ENCODE assay signal across 7 mouse cellular contexts in genomic region chr5:124351604-124352003, GRCm38 (mm10). TPM values are rescaled to one million over a fixed set of nuclear protein-coding genes. Genes with fewer than 3 reads are reported as not detected.
DNase-seq lines count a peak whose midpoint lies in the region; ATAC-seq and TF ChIP-seq lines count a peak whose summit lies in the region.

No protein-coding gene starts in this region.

- no peaks in the 10 kb centered on the region for H3K9me3 ChIP-seq in lung, postnatal 0 days (ENCODE audit: low read length)
- no peaks in the 10 kb centered on the region for H3K9me3 ChIP-seq in forebrain, embryonic 13.5 days (replicated peaks)
- no peaks in the 10 kb centered on the region for H3K9me3 ChIP-seq in limb, embryonic 13.5 days
- H3K9me3 ChIP-seq in stomach, embryonic 15.5 days, result no peaks in the 10 kb centered on the region

- H3K36me3 ChIP-seq in lung, postnatal 0 days (ENCODE audit: insufficient read depth, low read length), result peaks cover 13% of the 10 kb centered on the region; the same call in 1 of the 2 replicates
- H3K36me3 ChIP-seq in forebrain, embryonic 13.5 days (ENCODE audit: poor library complexity, severe bottlenecking), result peaks cover 32% of the 10 kb centered on the region
- H3K36me3 ChIP-seq in limb, embryonic 13.5 days, result peaks cover 36% of the 10 kb centered on the region
- H3K36me3 ChIP-seq in stomach, embryonic 15.5 days, result peaks cover 25% of the 10 kb centered on the region

- no peak for TF ChIP-seq CTCF in lung, postnatal 0 days (IDR thresholded peaks at IDR 0.05)

- H3K9ac ChIP-seq in lung, postnatal 0 days (replicated peaks; ENCODE audit: low read depth), result no peak overlapping the region
- peak overlapping the region; percentile 100 for H3K9ac ChIP-seq in forebrain, embryonic 13.5 days
- H3K9ac ChIP-seq in limb, embryonic 13.5 days, result peak overlapping the region; percentile 100
- peak overlapping the region; percentile 79; the same call in 1 of the 2 replicates for H3K9ac ChIP-seq in stomach, embryonic 15.5 days

- 0 out of 2 replicates have a peak overlapping the region, but pooled peaks have one; percentile 97 for H3K4me3 ChIP-seq in lung, postnatal 0 days (ENCODE audit: low read depth, low read length)
- H3K4me3 ChIP-seq in forebrain, embryonic 13.5 days, result peak overlapping the region; percentile 94
- H3K4me3 ChIP-seq in limb, embryonic 13.5 days, result peak overlapping the region; percentile 97
- H3K4me3 ChIP-seq in stomach, embryonic 15.5 days (replicated peaks), result peak overlapping the region; percentile 96

- WGBS in lung, postnatal 0 days, result 41% methylated on average over 3 of the region's 3 CpGs
- 35% methylated on average over 3 of the region's 3 CpGs for WGBS in forebrain, embryonic 13.5 days
- WGBS in limb, embryonic 13.5 days, result 50% methylated on average over 3 of the region's 3 CpGs
- WGBS in stomach, embryonic 15.5 days, result 50% methylated on average over 3 of the region's 3 CpGs

- H3K4me2 ChIP-seq in lung, postnatal 0 days (replicated peaks; ENCODE audit: low read depth, low read length), result peak overlapping the region; percentile 96
- H3K4me2 ChIP-seq in forebrain, embryonic 13.5 days, result peak overlapping the region; percentile 79
- H3K4me2 ChIP-seq in limb, embryonic 13.5 days (replicated peaks), result peak overlapping the region; percentile 97
- peak overlapping the region; percentile 95 for H3K4me2 ChIP-seq in stomach, embryonic 15.5 days

- DNase-seq in lung, postnatal 0 days (ENCODE audit: low spot score), result peak; percentile 21
- DNase-seq in lung, adult 18-20 months, result no peak
- DNase-seq in right cerebral cortex, postnatal 25 days, result no peak

- no peak for ATAC-seq in lung, postnatal 0 days
- ATAC-seq in forebrain, embryonic 13.5 days, result peak; percentile 11
- ATAC-seq in limb, embryonic 13.5 days (ENCODE audit: low FRiP score, low read depth), result no peak
- no peak for ATAC-seq in stomach, embryonic 15.5 days (ENCODE audit: insufficient read depth, low FRiP score, low read depth)
- no peak for ATAC-seq in granulocyte monocyte progenitor cell, adult 5-6 weeks (replicated peaks; ENCODE audit: poor library complexity, severe bottlenecking)

- H3K27ac ChIP-seq in lung, postnatal 0 days (ENCODE audit: low read length), result peak overlapping the region; percentile 96
- peak overlapping the region; percentile 99 for H3K27ac ChIP-seq in forebrain, embryonic 13.5 days
- H3K27ac ChIP-seq in limb, embryonic 13.5 days, result peak overlapping the region; percentile 99
- H3K27ac ChIP-seq in stomach, embryonic 15.5 days, result peak overlapping the region; percentile 97

- no peaks in the 10 kb centered on the region for H3K27me3 ChIP-seq in lung, postnatal 0 days (replicated peaks; ENCODE audit: insufficient read depth, low read length)
- H3K27me3 ChIP-seq in forebrain, embryonic 13.5 days, result no peaks in the 10 kb centered on the region
- no peaks in the 10 kb centered on the region for H3K27me3 ChIP-seq in limb, embryonic 13.5 days
- H3K27me3 ChIP-seq in stomach, embryonic 15.5 days (replicated peaks), result no peaks in the 10 kb centered on the region

- H3K4me1 ChIP-seq in lung, postnatal 0 days (ENCODE audit: insufficient read depth, low read depth, low read length), result peaks cover 20% of the 10 kb centered on the region
- peaks cover 40% of the 10 kb centered on the region for H3K4me1 ChIP-seq in forebrain, embryonic 13.5 days
- H3K4me1 ChIP-seq in limb, embryonic 13.5 days, result peaks cover 20% of the 10 kb centered on the region
- H3K4me1 ChIP-seq in stomach, embryonic 15.5 days, result peaks cover 23% of the 10 kb centered on the region

- no peak for TF ChIP-seq EP300 in lung, postnatal 0 days (IDR thresholded peaks at IDR 0.05)

RNA-seq across cellular contexts. Expression of gene Cdk2ap1, which starts 11.3 kb away (rescaled TPM):
- 39.3 and 49.3 TPM in 2 replicates for polyA plus RNA-seq in lung, postnatal 0 days (2015; fragmentation: Nextera tagmentation; extraction: Ambion mirVana)
- polyA plus RNA-seq in forebrain, embryonic 13.5 days (2015; fragmentation: Nextera tagmentation; extraction: Ambion mirVana), result 77.4 and 78.9 TPM in 2 replicates
- 43.7 and 49.6 TPM in 2 replicates for polyA plus RNA-seq in limb, embryonic 13.5 days (2015; fragmentation: Nextera tagmentation; extraction: Ambion mirVana)
- polyA plus RNA-seq in stomach, embryonic 15.5 days (2015; fragmentation: Nextera tagmentation; extraction: Ambion mirVana), result 130 and 165 TPM in 2 replicates
- 268 and 302 TPM in 2 replicates for total RNA-seq in granulocyte monocyte progenitor cell, adult 5-6 weeks (2014; fragmentation: Nextera tagmentation)
- 157 and 185 TPM in 2 replicates for total RNA-seq in granulocyte monocyte progenitor cell, adult 5-6 weeks (2017)

RNA-seq across cellular contexts. Expression of gene 2810006K23Rik, which starts 23.7 kb away (rescaled TPM):
- 6.1 and 7.7 TPM in 2 replicates for polyA plus RNA-seq in lung, postnatal 0 days (2015; fragmentation: Nextera tagmentation; extraction: Ambion mirVana)
- polyA plus RNA-seq in forebrain, embryonic 13.5 days (2015; fragmentation: Nextera tagmentation; extraction: Ambion mirVana), result 19.5 and 20.8 TPM in 2 replicates
- 16.2 and 16.3 TPM in 2 replicates for polyA plus RNA-seq in limb, embryonic 13.5 days (2015; fragmentation: Nextera tagmentation; extraction: Ambion mirVana)
- 16.2 and 16.4 TPM in 2 replicates for polyA plus RNA-seq in stomach, embryonic 15.5 days (2015; fragmentation: Nextera tagmentation; extraction: Ambion mirVana)
- total RNA-seq in granulocyte monocyte progenitor cell, adult 5-6 weeks (2014; fragmentation: Nextera tagmentation), result 11.3 and 15.5 TPM in 2 replicates
- 16.8 and 21.7 TPM in 2 replicates for total RNA-seq in granulocyte monocyte progenitor cell, adult 5-6 weeks (2017)

RNA-seq across cellular contexts. Expression of gene Mphosph9, which starts 23.8 kb away (rescaled TPM):
- 3.2 and 3.4 TPM in 2 replicates for polyA plus RNA-seq in lung, postnatal 0 days (2015; fragmentation: Nextera tagmentation; extraction: Ambion mirVana)
- polyA plus RNA-seq in forebrain, embryonic 13.5 days (2015; fragmentation: Nextera tagmentation; extraction: Ambion mirVana), result 20.3 and 22.7 TPM in 2 replicates
- 12.1 and 13.2 TPM in 2 replicates for polyA plus RNA-seq in limb, embryonic 13.5 days (2015; fragmentation: Nextera tagmentation; extraction: Ambion mirVana)
- polyA plus RNA-seq in stomach, embryonic 15.5 days (2015; fragmentation: Nextera tagmentation; extraction: Ambion mirVana), result 10.4 and 10.8 TPM in 2 replicates
- 15.9 and 20.8 TPM in 2 replicates for total RNA-seq in granulocyte monocyte progenitor cell, adult 5-6 weeks (2014; fragmentation: Nextera tagmentation)
- 20.0 and 20.4 TPM in 2 replicates for total RNA-seq in granulocyte monocyte progenitor cell, adult 5-6 weeks (2017)
